8 mouse cellular contexts compared by ENCODE assay signal in genomic region chr12:79715506-79716345, GRCm38 (mm10).
A peak's percentile ranks its signal among the peaks of the same experiment; 100 is the strongest.
DNase-seq lines count a peak whose midpoint lies in the region; ATAC-seq and TF ChIP-seq lines count a peak whose summit lies in the region.

No protein-coding gene starts in this region.

- H3K4me3 ChIP-seq in heart, embryonic 10.5 days: no peak overlapping the region
- peak overlapping the region; percentile 23; the same call in 1 of the 2 replicates for H3K4me3 ChIP-seq in embryonic facial prominence, embryonic 10.5 days
- no peak overlapping the region; the same call in 1 of the 2 replicates for H3K4me3 ChIP-seq in intestine, embryonic 16.5 days (ENCODE audit: low read length)
- no peak overlapping the region for H3K4me3 ChIP-seq in midbrain, embryonic 16.5 days (ENCODE audit: low read depth, low read length)
- H3K4me3 ChIP-seq in liver, postnatal 0 days (ENCODE audit: low read depth, low read length): no peak overlapping the region

- intact Hi-C loops in heart, postnatal 10 days (cut with DNase I): no loop called here

- H3K4me2 ChIP-seq in intestine, embryonic 16.5 days (ENCODE audit: low read depth, low read length): peak overlapping the region; percentile 30; the same call in 1 of the 2 replicates
- no peak overlapping the region for H3K4me2 ChIP-seq in midbrain, embryonic 16.5 days (ENCODE audit: low read length)
- no peak overlapping the region for H3K4me2 ChIP-seq in liver, postnatal 0 days (ENCODE audit: low read depth, low read length)

- DNase-seq in heart, embryonic 10.5 days (ENCODE audit: low spot score): peak; percentile 70
- no peak for DNase-seq in heart, postnatal 10 days
- peak; percentile 61 for DNase-seq in embryonic facial prominence, embryonic 10.5 days (ENCODE audit: low spot score)
- no peak for DNase-seq in liver, postnatal 0 days
- no peak for DNase-seq in frontal cortex, postnatal 10 days (ENCODE audit: low spot score in 2 of 2)

- no peak for TF ChIP-seq CTCF in liver, postnatal 0 days (IDR thresholded peaks at IDR 0.05; ENCODE audit: low read depth)

- no peaks in the 10 kb centered on the region for H3K27me3 ChIP-seq in heart, embryonic 10.5 days (ENCODE audit: insufficient read depth, poor library complexity, severe bottlenecking)
- H3K27me3 ChIP-seq in embryonic facial prominence, embryonic 10.5 days (replicated peaks; ENCODE audit: low read depth, poor library complexity, severe bottlenecking): no peaks in the 10 kb centered on the region
- no peaks in the 10 kb centered on the region for H3K27me3 ChIP-seq in intestine, embryonic 16.5 days (replicated peaks; ENCODE audit: control insufficient read depth, insufficient read depth, low read length)
- H3K27me3 ChIP-seq in midbrain, embryonic 16.5 days (ENCODE audit: control insufficient read depth, insufficient read depth, low read depth, low read length): no peaks in the 10 kb centered on the region
- H3K27me3 ChIP-seq in liver, postnatal 0 days (ENCODE audit: insufficient read depth, low read length): no peaks in the 10 kb centered on the region

- WGBS in heart, embryonic 10.5 days: 58% methylated on average over 12 of the region's 12 CpGs
- 35% methylated on average over 12 of the region's 12 CpGs for WGBS in embryonic facial prominence, embryonic 10.5 days
- 48% methylated on average over 12 of the region's 12 CpGs for WGBS in intestine, embryonic 16.5 days
- WGBS in midbrain, embryonic 16.5 days: 16% methylated on average over 12 of the region's 12 CpGs
- 74% methylated on average over 12 of the region's 12 CpGs for WGBS in liver, postnatal 0 days (ENCODE audit: insufficient replicate concordance)

- H3K9ac ChIP-seq in intestine, embryonic 16.5 days (ENCODE audit: low read depth, low read length): peak overlapping the region; percentile 39; the same call in 1 of the 2 replicates
- H3K9ac ChIP-seq in midbrain, embryonic 16.5 days (ENCODE audit: low read depth, low read length): no peak overlapping the region; the same call in 1 of the 2 replicates
- no peak overlapping the region for H3K9ac ChIP-seq in liver, postnatal 0 days (replicated peaks)

- H3K4me1 ChIP-seq in heart, embryonic 10.5 days: peaks cover 27% of the 10 kb centered on the region
- H3K4me1 ChIP-seq in embryonic facial prominence, embryonic 10.5 days: peaks cover 63% of the 10 kb centered on the region
- peaks cover 11% of the 10 kb centered on the region for H3K4me1 ChIP-seq in intestine, embryonic 16.5 days (ENCODE audit: control insufficient read depth, insufficient read depth, low read length)
- H3K4me1 ChIP-seq in midbrain, embryonic 16.5 days (ENCODE audit: control insufficient read depth, insufficient read depth, low read length): no peaks in the 10 kb centered on the region; the same call in 1 of the 2 replicates
- H3K4me1 ChIP-seq in liver, postnatal 0 days (ENCODE audit: insufficient read depth): no peaks in the 10 kb centered on the region

- ATAC-seq in intestine, embryonic 16.5 days: peak; percentile 42; the same call in 1 of the 2 replicates
- ATAC-seq in midbrain, embryonic 16.5 days: peak; percentile 41; the same call in 1 of the 2 replicates
- no peak for ATAC-seq in liver, postnatal 0 days
- no peak for ATAC-seq in cerebellum, adult (ENCODE audit: insufficient number of reproducible peaks, low FRiP score, low TSS enrichment)

- no peaks in the 10 kb centered on the region for H3K36me3 ChIP-seq in heart, embryonic 10.5 days
- H3K36me3 ChIP-seq in embryonic facial prominence, embryonic 10.5 days (replicated peaks): no peaks in the 10 kb centered on the region
- no peaks in the 10 kb centered on the region for H3K36me3 ChIP-seq in intestine, embryonic 16.5 days (ENCODE audit: control insufficient read depth, insufficient read depth, low read length)
- H3K36me3 ChIP-seq in midbrain, embryonic 16.5 days (ENCODE audit: control insufficient read depth, insufficient read depth, low read length): no peaks in the 10 kb centered on the region
- no peaks in the 10 kb centered on the region for H3K36me3 ChIP-seq in liver, postnatal 0 days (replicated peaks; ENCODE audit: insufficient read depth, low read length)

- no peaks in the 10 kb centered on the region for H3K9me3 ChIP-seq in heart, embryonic 10.5 days
- H3K9me3 ChIP-seq in embryonic facial prominence, embryonic 10.5 days: no peaks in the 10 kb centered on the region
- H3K9me3 ChIP-seq in intestine, embryonic 16.5 days (ENCODE audit: control insufficient read depth, low read length): no peaks in the 10 kb centered on the region
- H3K9me3 ChIP-seq in midbrain, embryonic 16.5 days (replicated peaks; ENCODE audit: control insufficient read depth, low read length, poor library complexity, severe bottlenecking): no peaks in the 10 kb centered on the region
- H3K9me3 ChIP-seq in liver, postnatal 0 days (ENCODE audit: low read length): no peaks in the 10 kb centered on the region

- peak overlapping the region; percentile 73 for H3K27ac ChIP-seq in heart, embryonic 10.5 days
- peak overlapping the region; percentile 86 for H3K27ac ChIP-seq in embryonic facial prominence, embryonic 10.5 days (replicated peaks)
- peak overlapping the region; percentile 15 for H3K27ac ChIP-seq in intestine, embryonic 16.5 days (ENCODE audit: low read length)
- peak overlapping the region; percentile 1; the same call in 1 of the 2 replicates for H3K27ac ChIP-seq in midbrain, embryonic 16.5 days (ENCODE audit: low read length)
- H3K27ac ChIP-seq in liver, postnatal 0 days (ENCODE audit: low read depth): no peak overlapping the region

- TF ChIP-seq EP300 in liver, postnatal 0 days (IDR thresholded peaks at IDR 0.05; ENCODE audit: low read depth): no peak

Comparison
In these comparisons a context has a peak if more than half of its experiments do, and no peak if none do; other contexts are left out.
1. DNase-seq: peak in heart, embryonic 10.5 days (single experiment) and embryonic facial prominence, embryonic 10.5 days (single experiment); none in heart, postnatal 10 days (0 of 2), liver, postnatal 0 days (single experiment) and frontal cortex, postnatal 10 days (0 of 2).
2. ATAC-seq: peak in intestine, embryonic 16.5 days (single experiment) and midbrain, embryonic 16.5 days (single experiment); none in liver, postnatal 0 days (single experiment) and cerebellum, adult (single experiment).